Mouse (Mus musculus) testis, adult 2 months (tissue): ENCODE results near the gene Caln1.

Experiments
- CTCF ChIP-seq: fragments of 200-500 bp; IDR thresholded peaks from 2 replicates; pipeline ENCODE4 v1.5.1; 2012; ENCODE audit warnings: low read depth, mild to moderate bottlenecking, inconsistent platforms, low read length, moderate library complexity; ENCODE audit not compliant: control insufficient read depth, insufficient read depth, insufficient replicate concordance
- POLR2A ChIP-seq: fragments of 200-500 bp; IDR thresholded peaks from 2 replicates; pipeline ENCODE4 v1.6.1; 2012; ENCODE audit warnings: low read depth, mild to moderate bottlenecking, inconsistent platforms, low read length, moderate library complexity; ENCODE audit not compliant: control insufficient read depth

DNA sequence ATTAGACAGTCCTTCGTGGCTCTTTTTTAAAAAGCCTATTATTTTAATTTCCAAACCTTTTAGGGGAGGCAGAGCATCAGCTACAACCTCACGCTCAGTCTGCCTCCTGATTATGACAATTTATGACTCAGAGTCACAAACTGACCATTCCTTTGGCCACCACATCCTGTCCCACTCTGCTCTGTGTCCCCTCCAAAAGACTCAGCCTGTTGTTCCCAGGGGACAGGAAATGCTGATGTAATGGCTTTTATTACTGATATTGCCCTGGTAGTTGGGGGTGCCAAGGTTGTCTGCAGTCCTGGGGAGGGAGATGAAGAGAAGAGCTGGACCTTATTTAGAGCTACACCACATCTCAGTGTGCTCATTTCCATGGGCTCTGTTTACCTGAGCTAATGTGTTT, 23.4 kb upstream of the Caln1 start:
- no peak for TF ChIP-seq CTCF
- no peak for TF ChIP-seq POLR2A
